Mouse (Mus musculus): ENCODE data around the gene Psma7.
A peak's percentile ranks its signal among the peaks of the same experiment; 100 is the strongest.

Gene Psma7

DNA sequence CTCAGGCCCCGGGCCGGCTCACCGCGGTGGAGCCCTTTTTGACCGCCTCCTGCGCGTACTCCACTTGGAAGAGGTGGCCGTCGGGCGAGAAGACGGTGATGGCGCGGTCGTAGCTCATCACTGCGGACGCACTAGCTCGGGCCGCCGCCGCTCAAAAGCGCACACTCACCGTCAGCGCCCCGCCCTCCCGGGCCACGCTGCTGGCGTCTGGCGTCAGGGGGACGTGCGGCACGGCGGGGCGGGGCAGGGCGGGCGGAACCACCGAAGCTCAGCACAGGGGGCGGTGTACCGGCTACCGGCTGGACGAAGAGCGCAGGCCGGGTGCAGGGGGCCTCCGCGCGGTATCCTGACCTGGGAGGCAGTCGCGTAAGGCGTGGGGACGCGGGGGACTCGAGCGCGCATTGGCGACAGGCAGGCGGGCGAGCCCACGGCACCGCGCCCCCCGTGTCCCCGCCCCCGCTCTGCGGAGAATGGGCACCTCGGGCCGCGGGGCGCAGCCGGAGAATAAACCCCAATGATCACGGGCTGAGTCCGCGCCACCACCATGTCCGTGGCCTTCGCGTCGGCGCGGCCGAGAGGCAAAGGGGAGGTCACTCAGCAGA, at the start of gene Psma7, which contains the start of gene Ss18l1:
Gene Psma7, minus strand, starts transcription at position 178 of the 602 bp plus-strand sequence.
Gene Ss18l1, plus strand, starts transcription at position 254 of the 602 bp plus-strand sequence.
- DNase-seq (ENCODE audit: low read depth, low spot score), result peak; percentile 87

- no peak for DNase-seq (ENCODE audit: low read depth, low spot score)
These were observed 48.1 kb upstream of the Psma7 start for GRCm38 (mm10) chr2:180090285-180090684.

DNA sequence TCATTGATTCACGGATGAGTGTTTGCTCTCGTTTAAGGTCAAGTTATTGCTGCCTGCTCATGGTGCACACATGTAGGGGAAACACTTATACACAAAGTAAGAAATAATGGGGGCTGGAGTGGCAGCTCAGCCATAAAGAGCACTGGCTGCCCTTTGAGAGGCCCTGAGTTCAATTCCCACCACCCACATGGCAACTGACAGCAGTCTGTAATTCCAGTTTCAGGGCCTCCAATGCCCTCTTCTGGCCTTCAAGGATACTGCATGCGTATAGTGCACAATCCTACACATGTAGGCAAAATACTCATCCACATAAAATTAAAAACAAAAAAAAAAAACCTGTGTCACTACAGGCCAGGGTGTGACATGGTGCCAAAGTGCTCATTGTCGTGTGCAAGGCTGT, 45.2 kb upstream of the Psma7 start:
- no peak for DNase-seq (ENCODE audit: low read depth, low spot score)

- no peak for DNase-seq (ENCODE audit: low read depth, low spot score)
These were observed 44.4 kb upstream of the Psma7 start for GRCm38 (mm10) chr2:180086637-180087027.

DNA sequence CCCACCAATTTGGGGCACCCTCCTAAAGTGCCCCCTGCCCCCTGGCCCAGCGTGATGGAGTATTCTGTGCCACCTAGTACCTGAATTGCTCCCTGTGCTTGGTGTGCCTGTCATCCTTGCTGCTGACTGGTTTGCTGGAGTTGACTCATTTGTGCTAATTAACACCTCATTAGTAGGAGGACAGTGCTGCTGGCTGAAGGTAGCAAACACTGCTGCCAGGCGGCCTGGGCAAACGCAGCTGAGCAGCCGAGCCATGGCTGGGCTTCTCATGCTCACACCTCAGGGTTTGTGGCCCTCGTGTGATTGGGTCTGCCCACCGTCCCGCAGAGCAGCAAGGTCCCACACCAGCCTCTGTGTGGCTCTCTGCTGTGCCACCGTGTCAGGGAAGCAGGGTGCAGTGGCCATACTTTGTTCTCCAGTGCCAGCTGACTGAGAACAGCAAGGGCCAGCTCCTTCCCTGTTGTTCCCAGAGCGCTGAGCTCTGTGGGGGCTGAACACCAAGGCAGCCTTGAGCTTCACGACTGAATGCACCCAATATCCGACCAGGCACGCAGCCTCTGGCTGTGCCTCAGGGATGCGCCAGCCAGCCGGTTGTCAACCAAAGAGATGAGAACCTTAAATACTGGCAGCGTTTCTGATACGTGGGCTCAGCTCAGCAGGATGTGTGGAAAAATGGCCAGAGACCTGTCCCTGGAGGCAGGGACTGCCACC, 43.8 kb upstream of the Psma7 start:
- no peak for DNase-seq (ENCODE audit: low read depth, low spot score)

- DNase-seq (ENCODE audit: low read depth, low spot score), result no peak
These were observed 42.3 kb upstream of the Psma7 start for GRCm38 (mm10) chr2:180084565-180084964.

- DNase-seq (ENCODE audit: low read depth, low spot score), result no peak
These were observed 40.8 kb upstream of the Psma7 start for GRCm38 (mm10) chr2:180083063-180083462.

DNA sequence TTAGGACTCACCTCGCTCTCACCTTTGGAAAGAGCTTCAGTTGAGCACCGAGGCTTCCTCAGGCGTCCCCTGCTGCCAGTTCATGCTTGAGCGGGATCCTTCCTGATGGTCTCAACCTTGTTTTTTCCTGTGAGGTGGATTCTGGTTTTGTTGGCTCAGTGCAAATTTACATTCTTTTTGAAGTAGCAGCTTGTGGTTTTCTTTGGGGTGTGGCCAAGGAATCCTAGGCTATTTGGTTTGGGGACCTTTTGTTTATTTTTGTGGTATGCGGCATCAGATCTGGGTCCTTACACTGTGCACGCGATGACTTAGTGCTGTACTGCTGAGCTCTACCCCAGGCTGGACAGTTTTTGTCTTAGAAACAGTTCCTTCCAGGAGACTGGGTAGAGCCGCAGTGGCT, 38.4 kb upstream of the Psma7 start:
- DNase-seq (ENCODE audit: low read depth, low spot score), result no peak

- no peak for DNase-seq (ENCODE audit: low read depth, low spot score)
These were observed 35.4 kb upstream of the Psma7 start for GRCm38 (mm10) chr2:180077622-180078021.

GRCm38 (mm10) chr2:180072886-180073285, 30.7 kb upstream of the Psma7 start:
- no peak for DNase-seq (ENCODE audit: low read depth, low spot score)

DNA sequence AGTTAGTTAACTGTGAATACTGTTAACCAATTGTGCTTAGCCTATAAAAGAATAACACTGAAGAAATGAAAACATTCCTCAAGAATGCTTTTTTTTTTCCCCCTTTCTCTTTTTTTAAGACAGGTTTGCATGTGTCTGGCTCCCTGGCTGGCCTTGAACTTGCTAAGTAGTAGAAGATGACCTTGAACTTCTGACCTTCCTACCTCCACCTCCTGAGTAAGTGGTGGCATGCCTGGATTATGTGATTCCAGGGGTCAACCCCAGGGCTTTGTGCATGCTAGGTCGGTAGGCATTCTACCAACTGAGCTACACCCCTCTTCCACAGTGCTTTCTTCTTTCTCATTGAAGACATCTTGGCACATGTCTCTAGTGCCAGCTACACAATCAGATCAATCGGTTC, 29.4 kb upstream of the Psma7 start:
- no peak for DNase-seq (ENCODE audit: low read depth, low spot score)

- peak; percentile 81 for DNase-seq (ENCODE audit: low read depth, low spot score)
These were observed 28.5 kb upstream of the Psma7 start, which contains the start of gene Mtg2 for GRCm38 (mm10) chr2:180070481-180071453. Gene Mtg2 (plus strand): TSS chr2:180070588.

DNA sequence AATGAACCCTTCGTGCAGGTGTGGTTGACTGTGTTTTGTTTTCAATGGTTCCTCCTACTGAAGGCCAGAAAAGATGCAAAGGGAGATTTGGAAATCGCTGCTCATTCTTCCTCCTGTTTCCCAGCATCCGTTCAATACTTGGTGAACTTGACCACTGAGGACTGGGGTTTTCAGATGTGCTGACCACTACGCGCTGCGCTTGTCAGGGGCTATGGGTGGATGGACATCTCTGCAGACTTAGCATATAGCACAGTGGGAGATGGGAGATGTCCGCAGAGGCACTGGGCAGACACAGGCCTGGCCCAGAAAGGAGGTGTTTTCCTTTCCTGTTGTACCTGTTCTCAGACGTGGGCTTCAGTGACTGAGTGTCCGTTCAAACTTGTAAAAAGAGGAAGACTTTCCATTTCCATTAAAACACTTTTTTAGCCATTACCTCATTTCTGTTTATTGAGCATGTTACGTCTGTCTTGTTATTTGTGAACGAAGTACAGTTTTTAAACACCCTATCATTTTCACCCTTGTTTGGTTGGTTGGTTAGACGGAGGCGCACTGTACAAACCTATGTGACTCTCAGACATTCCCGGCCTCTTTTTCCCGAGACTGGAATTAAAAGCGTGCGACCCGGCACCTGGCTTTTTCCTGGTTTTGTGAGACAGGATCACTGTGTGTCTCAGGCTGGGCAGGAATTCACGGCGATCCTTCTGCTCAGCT, 27.7 kb upstream of the Psma7 start:
- no peak for DNase-seq (ENCODE audit: low read depth, low spot score)

- DNase-seq (ENCODE audit: low read depth, low spot score), result no peak
These were observed 21.3 kb upstream of the Psma7 start for GRCm38 (mm10) chr2:180063338-180064131.

GRCm38 (mm10) chr2:180053001-180053400, 10.8 kb upstream of the Psma7 start:
- DNase-seq (ENCODE audit: low read depth, low spot score), result no peak

DNA sequence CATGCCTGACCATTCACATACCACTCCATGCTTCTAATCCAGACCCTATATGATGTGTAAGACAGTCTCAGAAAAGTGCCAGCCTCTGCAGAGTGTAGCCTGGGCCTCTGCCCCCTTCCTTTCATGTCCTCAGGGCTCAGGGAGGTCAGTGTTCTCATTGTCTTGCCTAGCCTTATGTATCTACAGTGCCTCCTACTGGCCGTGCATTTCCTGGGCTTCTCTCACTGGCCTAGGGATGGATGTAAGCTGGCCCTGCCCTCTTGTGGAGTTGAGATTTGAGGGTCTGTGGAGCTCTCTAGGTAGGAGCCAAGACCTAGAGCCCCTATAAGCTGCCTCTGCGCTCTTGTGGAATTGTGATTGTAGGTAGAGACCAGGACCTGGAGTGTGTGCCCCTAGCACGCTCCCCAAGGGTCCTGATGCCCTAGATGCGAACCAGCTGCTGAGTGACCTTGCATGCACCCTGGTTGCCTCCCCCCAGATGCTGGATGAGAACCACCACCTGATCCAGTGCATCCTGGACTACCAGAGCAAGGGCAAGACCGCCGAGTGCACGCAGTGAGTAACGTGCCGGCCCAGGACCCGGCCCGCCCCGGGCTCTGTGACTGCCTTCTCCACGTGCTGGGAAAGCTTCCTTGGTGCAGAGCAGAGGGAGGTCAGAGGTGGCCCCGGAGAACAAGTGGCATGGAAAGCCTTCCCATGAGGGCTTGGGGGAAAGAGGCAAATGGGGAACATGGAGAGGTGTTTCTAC, 9.9 kb upstream of the Psma7 start:
- no peak for DNase-seq (ENCODE audit: low read depth, low spot score)

DNA sequence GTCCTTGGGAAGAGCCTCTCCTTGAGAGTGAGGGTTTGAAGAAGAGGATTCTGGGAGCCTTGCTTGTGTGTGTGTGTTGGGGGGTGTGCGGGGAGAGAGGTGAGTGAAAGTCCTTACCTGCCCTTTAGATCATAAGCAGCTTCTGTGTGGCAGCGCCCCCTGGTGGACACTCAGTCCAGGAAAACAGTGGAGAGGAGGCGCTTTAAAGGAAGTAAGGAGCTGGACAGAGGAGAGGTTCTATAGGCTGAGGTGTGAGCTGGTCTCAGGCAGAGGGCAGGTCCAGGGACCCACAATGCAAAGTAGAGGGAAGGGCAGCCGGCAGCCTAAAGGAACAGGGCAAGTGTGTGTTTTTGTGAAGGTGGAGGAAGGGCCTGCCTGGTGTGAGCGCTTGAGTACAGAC, 8.8 kb upstream of the Psma7 start:
- peak; percentile 67 for DNase-seq (ENCODE audit: low read depth, low spot score)

- no peak for DNase-seq (ENCODE audit: low read depth, low spot score)
These were observed 5.9 kb upstream of the Psma7 start for GRCm38 (mm10) chr2:180047980-180048635.

DNA sequence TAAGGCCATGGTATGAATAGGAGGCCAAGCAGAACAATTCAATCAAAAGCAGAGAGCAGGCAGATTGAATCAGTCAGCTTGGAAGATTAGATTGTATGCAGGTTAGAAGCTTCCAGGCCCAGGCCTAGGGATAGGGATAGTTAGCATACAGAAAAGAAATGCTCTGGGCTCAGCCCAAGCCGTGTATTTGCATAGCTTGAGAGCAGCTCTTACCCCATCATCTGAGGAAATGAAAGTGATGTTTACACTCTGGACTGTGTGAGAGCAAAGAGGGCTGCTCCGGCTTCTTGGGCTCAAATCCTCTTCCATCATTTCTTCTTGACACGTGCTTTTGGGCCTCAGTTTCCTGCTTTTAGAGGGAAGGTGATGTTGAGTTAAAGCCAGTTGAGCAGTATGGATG, 5.3 kb upstream of the Psma7 start:
- DNase-seq (ENCODE audit: low read depth, low spot score), result no peak

All from c-Kit-negative CD71-positive TER-119-positive erythroid progenitor cells, embryonic 14.5 days (primary cell).